8 mouse cellular contexts compared by ENCODE assay signal in the genomic region with DNA sequence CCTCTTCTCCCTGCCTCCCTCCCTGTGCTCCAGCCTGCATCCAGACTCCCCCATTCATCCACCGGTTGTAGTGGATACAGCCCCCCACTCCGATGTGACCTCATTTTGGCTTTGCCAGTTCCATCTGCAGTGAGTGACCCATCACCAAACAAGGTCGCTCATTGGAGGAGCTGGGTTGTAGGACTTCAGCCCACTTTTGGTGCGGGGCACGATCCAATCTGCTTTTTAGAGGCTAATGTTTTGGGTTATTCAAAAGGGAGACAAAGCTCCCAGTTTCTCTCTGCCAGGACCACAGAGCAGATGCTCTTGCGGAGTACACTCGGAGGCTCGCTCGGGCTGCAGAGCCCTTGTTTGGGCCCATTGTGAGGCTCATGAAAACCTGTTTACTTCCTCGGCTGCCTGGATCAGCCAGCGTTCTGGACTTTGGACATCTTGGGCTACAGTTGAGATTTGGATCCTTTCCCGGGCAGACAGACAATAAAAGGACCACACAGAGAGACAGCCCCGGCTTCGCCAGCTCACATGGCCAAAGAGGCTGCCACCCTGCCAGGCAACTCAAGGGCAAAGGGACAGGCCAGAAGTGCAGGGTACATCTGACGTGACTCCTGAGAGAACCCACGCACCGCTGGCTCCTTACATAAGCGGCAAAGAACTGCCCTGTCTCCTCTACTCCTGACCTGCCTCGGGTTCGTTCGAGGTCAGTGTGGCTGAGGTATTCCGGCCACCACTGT.
A peak's percentile ranks its signal among the peaks of the same experiment; 100 is the strongest.
DNase-seq lines count a peak whose midpoint lies in the region; ATAC-seq and TF ChIP-seq lines count a peak whose summit lies in the region.

No protein-coding gene starts in this region.

- peaks cover 5% of the 10 kb centered on the region; the same call in 1 of the 2 replicates for H3K27me3 ChIP-seq in midbrain, embryonic 14.5 days (ENCODE audit: control insufficient read depth, insufficient read depth, low read length)
- no peaks in the 10 kb centered on the region for H3K27me3 ChIP-seq in stomach, postnatal 0 days (ENCODE audit: control insufficient read depth, insufficient read depth, low read length)

- no peak for TF ChIP-seq EP300 in stomach, postnatal 0 days (optimal IDR thresholded peaks at IDR 0.05)

- no peak overlapping the region for H3K9ac ChIP-seq in midbrain, embryonic 14.5 days (replicated peaks; ENCODE audit: low read length)
- no peak overlapping the region for H3K9ac ChIP-seq in stomach, postnatal 0 days (ENCODE audit: low read length)

- no peak for TF ChIP-seq CTCF in stomach, postnatal 0 days (IDR thresholded peaks at IDR 0.05; ENCODE audit: low read depth)

- H3K4me1 ChIP-seq in midbrain, embryonic 14.5 days (ENCODE audit: control insufficient read depth, insufficient read depth, low read length), result peaks cover 19% of the 10 kb centered on the region; the same call in 1 of the 2 replicates
- no peaks in the 10 kb centered on the region for H3K4me1 ChIP-seq in stomach, postnatal 0 days (replicated peaks; ENCODE audit: control insufficient read depth, insufficient read depth)

- H3K9me3 ChIP-seq in midbrain, embryonic 14.5 days (ENCODE audit: control insufficient read depth, low read length), result no peaks in the 10 kb centered on the region
- H3K9me3 ChIP-seq in stomach, postnatal 0 days (ENCODE audit: control insufficient read depth, low read length), result no peaks in the 10 kb centered on the region

- no peaks in the 10 kb centered on the region for H3K36me3 ChIP-seq in midbrain, embryonic 14.5 days (ENCODE audit: control insufficient read depth, insufficient read depth, low read length)
- no peaks in the 10 kb centered on the region for H3K36me3 ChIP-seq in stomach, postnatal 0 days (ENCODE audit: control insufficient read depth, insufficient read depth, low read length)

- DNase-seq in adrenal gland, adult 2 months, result peak; percentile 23
- no peak for DNase-seq in adrenal gland, adult 18-20 months (ENCODE audit: low spot score in 2 of 2)
- DNase-seq in cerebellum, postnatal 36 days, result peak; percentile 42 to 50
- peak; percentile 29 to 61 for DNase-seq in heart, adult 9 months (ENCODE audit: low spot score in 2 of 2)
- peak; percentile 85 to 96 for DNase-seq in kidney, postnatal 25 days
- peak; percentile 73 for DNase-seq in midbrain, embryonic 14.5 days
- DNase-seq in stomach, postnatal 0 days (ENCODE audit: low spot score), result peak; percentile 26
- no peak for DNase-seq in B cell, adult 2 months

- H3K27ac ChIP-seq in midbrain, embryonic 14.5 days (replicated peaks; ENCODE audit: low read depth, low read length), result peak overlapping the region; percentile 53; the same call in 1 of the 2 replicates
- no peak overlapping the region for H3K27ac ChIP-seq in stomach, postnatal 0 days (replicated peaks)

- ATAC-seq in midbrain, embryonic 14.5 days (ENCODE audit: low FRiP score, low TSS enrichment), result peak; percentile 60
- peak; percentile 49 for ATAC-seq in stomach, postnatal 0 days (ENCODE audit: low FRiP score, low TSS enrichment)

- no peak overlapping the region for H3K4me2 ChIP-seq in midbrain, embryonic 14.5 days (ENCODE audit: low read length)
- H3K4me2 ChIP-seq in stomach, postnatal 0 days (replicated peaks; ENCODE audit: low read depth), result no peak overlapping the region

- 48% methylated on average over 22 of the region's 22 CpGs for WGBS in midbrain, embryonic 14.5 days
- 55% methylated on average over 22 of the region's 22 CpGs for WGBS in stomach, postnatal 0 days

- H3K4me3 ChIP-seq in midbrain, embryonic 14.5 days (replicated peaks; ENCODE audit: low read depth, low read length), result no peak overlapping the region
- no peak overlapping the region for H3K4me3 ChIP-seq in stomach, postnatal 0 days (ENCODE audit: low read depth, low read length)

Comparison
In these comparisons a context has a peak if more than half of its experiments do, and no peak if none do; other contexts are left out.
1. DNase-seq: peak in adrenal gland, adult 2 months (single experiment), cerebellum, postnatal 36 days (2 of 2), heart, adult 9 months (2 of 2), kidney, postnatal 25 days (2 of 2), midbrain, embryonic 14.5 days (single experiment) and stomach, postnatal 0 days (single experiment); none in adrenal gland, adult 18-20 months (0 of 2) and B cell, adult 2 months (0 of 2).